Mouse (Mus musculus): Measurements from ENCODE around the gene Iqschfp.

Gene Iqschfp

DNA sequence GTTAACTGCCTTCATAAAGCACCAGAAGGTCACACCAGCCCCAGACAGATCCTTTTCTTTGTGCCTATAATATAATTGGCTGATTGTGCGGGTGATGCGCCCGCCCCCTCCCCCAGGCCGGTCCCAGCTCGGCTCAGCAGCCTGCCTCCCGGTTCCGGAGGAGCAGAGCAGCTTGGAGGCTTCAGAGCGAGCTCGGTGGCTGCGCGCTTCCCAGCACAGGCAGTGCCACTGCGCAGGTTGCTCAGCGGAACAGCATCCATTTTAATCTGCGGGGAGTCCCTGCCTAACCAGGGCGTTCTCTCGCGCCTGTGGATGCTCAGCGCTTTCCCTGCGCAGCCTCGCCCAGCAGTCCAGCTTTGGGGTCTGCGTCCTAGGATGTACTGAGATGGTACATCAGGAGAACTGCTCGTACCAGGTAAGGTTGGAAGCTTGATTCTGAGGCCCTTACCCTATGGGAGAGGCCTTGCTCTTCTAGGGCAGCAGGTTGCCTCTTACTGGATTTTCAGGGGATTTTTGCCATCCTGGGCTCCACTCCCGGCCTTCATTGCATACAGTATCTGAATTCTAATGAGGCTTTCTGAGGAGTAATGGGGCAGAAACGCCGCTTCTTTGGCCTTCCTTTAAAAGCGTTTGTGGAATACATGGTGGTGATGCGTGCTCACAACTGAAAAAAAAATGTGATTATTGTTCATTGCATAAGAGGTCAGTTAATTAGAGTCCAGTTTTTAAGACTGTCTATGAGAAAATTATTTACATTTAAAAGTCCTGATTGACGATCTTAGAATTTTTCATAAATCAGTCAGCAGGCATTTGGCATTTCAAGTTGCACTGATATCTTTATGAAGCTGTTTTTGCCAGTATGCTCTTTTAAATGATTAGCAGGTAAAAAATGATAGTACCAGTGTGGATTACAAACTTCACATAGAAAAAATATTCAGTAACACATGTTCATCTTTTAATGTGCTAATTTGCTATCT lies 680.5 kb downstream of the Iqschfp start:
- DNase-seq (ENCODE audit: low spot score), result no peak

DNA sequence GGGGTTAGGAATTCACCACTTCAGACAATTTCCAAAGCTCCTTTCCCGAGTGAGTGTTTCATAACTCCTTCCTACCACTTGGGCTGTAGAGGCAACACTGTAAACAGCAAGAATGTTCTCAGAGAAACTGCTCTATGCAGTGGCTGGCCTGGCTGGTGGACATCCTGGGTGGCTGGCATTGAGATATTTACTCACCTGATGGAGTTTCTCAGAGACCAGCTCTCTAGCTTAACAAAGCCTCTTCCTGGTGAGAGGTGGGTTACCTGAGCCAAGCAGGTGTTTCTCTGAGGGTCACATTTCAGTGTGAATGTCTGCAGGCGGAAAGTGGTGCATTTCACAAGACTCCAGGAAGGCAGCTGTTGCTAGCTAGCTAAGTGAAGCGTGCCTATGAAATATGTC lies 681.2 kb downstream of the Iqschfp start:
- no peak for DNase-seq (ENCODE audit: low spot score)

DNA sequence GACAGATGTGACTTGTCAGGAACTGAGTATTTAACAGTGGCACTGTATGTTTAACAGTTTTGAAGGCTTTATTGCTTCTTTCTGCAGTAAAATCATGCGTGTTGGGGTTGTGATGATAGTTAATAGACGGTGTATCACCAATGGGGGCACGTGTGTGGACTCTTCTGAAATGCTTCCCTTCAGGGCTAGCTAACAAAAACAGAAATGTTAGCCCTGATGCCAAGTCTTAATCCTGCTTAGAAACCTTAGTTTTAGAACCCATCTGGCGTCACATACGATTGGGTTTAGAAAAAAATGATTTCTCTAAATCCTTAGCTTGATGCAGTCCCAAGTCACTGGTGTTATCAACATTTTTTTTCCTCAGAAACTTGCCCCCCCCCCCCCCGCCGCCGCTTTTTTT lies 682.1 kb downstream of the Iqschfp start:
- no peak for DNase-seq (ENCODE audit: low spot score)

GRCm38 (mm10) chr3:68574565-68574964 lies 682.5 kb downstream of the Iqschfp start:
- no peak for DNase-seq (ENCODE audit: low spot score)

DNA sequence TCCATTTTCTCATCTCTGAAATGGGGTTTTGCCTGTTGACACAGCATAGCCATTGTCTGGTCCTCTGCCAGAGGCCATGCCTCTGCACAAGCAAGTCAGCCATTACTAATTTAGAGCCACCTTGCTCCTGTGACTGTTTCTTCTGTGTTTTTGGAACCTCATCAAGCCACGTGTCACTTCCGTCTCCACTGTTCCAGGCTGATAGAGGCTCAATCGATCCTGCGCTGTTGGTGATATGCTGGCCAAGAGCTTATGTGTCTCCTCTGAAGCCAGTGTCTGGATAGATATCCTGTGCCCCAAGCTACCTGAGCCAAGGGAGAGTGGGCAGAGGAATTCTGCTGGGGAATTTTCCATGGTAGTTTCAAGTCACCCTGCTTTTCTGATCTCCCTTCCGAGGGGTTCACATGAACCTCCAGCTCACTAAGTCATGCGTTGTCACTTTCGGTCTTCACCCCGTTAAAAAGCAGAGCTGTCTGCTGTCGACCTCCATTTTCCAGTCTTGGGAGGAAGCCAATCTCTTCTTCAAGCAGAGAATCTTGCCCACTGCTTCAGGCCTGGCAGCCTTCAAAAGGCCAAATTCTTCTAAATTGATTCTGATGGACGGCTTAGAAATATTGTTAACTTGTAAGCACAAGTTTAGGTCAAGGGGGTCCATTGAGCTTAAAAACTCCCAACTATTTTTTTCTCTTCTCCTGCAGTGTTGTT lies 683.8 kb downstream of the Iqschfp start:
- DNase-seq (ENCODE audit: low spot score), result no peak

DNA sequence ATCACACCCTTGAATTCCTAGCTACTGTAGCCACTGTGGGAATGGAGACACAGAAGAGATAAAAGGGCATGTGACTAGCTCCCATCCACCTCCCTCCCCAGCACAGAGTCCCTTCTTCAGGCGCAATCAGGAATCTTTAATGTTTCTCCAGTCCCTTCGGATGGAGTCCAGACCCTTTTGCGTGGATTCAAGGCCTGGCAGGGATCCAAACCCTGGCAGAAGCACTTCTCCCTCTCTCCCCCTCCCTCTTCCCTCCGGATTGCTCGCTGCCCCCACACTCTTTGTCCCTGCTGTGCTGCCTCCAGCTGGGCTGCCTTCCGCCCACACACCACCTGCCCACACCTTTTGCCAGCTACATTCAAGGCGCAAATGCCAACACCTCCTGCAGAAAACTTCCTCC lies 684.4 kb downstream of the Iqschfp start:
- DNase-seq (ENCODE audit: low spot score), result peak; percentile 66

DNA sequence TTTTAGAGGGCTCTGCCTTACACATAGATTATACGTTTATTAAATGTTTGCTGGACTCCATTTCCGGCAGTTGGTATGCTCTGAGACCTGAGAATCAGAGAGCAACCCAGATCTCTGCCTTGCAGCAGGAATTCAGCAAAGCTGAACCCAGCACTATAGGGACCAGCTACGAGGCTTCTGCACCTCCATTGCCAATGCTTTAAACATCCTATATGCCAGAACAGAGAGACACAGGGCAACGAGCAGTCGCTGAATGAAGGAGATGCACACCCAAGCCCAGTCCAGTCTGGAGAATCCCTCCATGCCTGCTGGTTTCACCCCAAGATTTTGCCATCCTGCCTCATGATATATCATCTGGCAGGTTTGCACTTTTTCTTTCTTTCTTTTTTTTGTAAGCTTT lies 684.9 kb downstream of the Iqschfp start:
- DNase-seq (ENCODE audit: low spot score), result no peak

DNA sequence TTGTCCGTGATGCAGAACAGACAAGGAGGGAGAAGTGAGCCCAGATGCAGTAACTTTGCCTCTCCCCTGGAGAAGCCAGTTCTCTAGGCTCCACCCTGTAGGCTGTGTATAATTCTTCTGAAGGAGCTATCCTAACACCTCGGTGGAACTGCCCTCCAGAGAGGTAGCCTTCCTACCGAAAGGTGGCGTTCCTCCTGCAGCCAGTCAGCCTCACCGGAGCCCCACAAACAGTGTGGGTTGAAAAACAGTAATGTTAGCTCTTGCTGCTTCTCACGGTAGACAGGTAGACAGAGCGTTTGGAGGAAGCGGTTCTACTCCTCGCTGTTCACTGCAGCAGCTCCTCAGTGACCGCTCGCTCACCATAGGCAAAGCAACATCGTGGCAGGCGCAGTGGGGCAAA lies 689.6 kb downstream of the Iqschfp start:
- no peak for DNase-seq (ENCODE audit: low spot score)

DNA sequence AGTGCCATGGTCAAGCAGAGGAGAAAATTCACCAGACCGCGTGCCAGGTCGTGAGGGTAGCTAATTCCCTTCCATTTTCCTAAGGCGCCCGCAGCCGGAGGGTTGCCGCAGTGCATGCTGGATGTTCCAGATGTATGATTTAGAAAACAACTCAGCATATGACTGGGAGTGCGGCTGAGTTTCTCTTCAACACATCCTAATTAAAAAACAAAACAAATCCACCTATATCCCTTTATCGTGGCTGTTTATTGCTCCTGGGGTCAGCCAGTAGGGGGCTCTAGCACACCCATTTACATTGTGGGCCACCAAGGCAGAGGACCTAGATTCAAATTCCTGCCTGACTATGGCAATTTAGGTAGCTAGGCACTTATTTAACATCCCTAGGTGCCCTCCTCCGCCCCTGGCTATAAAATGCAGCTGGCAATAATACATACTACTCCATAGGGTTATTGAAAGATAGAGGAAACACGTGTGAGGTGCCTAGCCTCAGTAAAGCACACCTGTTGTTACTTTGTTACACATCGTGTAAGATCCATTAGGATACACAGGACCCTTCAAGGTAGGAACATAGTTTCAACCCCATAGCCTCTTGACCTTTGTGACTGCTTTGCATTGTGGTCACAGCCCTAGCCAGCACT lies 690.2 kb downstream of the Iqschfp start:
- no peak for DNase-seq (ENCODE audit: low spot score)

DNA sequence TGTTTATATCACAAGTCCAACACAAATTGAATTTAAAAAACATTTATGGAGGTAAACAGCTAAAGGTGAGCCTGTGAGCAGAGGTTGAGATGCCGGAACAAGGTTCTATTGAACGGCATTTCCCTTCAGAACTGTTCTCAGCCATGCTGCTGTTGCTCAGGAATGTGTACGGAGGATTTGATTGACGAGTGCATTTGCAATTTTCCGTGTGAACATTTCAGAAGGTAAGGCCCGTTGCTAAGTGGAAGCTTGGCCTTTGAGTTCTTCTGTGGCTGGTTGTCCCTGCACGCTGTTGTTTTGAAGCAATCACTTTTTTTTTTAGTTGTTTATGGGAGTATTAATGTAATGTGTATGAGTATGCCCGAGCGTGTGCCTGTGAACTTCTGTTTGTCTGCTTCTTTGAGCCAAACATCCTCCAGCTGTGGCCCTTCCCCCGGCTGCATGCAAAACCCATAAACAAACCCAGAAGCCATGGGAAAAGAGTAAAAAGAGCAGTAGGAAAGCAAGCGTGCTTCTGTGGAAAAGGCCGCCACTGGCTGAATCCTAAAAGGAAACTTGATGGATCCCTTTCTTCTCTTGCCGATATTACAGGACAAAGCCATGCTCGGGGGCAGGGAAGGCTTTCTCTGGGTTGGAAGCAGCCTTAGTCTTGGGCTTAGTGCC lies 691.1 kb downstream of the Iqschfp start:
- DNase-seq (ENCODE audit: low spot score), result no peak

DNA sequence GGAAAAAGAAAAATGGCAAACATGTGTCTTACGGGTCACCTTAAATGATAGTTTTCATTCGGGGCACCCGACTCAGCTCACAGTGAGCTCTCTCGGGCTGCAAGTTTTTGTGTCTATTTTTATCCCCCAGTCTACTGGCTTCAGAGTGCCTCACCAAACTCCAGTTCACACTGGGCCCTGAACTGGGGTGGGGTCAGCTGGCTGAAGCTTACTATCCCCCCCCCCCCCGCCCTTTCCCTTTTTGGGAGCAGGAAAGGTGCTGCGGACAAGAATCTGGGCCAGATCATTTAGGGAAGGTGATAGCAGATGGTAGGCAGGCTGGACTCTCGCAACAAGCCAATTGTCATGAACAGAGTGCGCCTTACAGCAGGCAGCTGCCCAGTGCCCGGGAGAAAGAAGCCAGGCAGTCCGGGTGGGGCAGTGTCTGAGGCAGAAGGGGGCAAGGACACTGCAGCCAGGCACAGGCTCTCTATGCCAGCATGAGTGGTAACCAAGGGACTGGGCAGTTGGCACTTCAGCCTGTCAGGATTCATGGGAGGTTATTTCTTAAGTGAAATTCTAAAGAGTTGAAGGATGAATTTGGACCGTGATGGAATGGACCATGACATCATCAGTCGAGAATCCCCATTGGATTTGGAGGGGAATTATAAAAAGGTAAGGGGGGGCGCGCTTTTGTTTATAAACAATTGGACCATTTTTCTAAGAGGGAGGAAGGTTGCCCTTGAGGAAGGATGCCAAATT lies 691.9 kb downstream of the Iqschfp start:
- no peak for DNase-seq (ENCODE audit: low spot score)

DNA sequence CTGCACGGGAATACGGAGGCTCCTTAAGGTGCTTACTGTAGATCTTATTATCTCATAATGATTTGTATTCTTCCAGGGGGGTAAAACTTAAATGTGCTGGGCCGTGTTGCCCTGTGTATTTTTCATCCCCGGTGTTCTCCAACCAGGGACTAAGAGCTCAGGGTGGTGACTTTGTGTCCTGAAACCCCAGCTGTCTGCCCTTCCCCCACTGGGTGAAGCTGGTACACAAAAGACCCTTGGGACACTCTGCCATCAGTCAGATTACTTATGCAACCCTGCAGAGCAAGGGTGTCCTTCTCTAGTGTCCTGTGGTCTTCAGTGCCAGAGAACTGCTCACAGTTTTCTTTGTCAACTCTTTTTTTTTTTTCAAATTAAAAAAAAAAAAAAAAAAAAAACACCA lies 693.2 kb downstream of the Iqschfp start:
- no peak for DNase-seq (ENCODE audit: low spot score)

- no peak for DNase-seq (ENCODE audit: low spot score)
These were observed 694.6 kb downstream of the Iqschfp start for GRCm38 (mm10) chr3:68586646-68587064.

GRCm38 (mm10) chr3:68587567-68588245 lies 695.7 kb downstream of the Iqschfp start:
- DNase-seq (ENCODE audit: low spot score), result no peak

- DNase-seq (ENCODE audit: low spot score), result no peak
These were observed 697.3 kb downstream of the Iqschfp start for GRCm38 (mm10) chr3:68589220-68589840.

DNA sequence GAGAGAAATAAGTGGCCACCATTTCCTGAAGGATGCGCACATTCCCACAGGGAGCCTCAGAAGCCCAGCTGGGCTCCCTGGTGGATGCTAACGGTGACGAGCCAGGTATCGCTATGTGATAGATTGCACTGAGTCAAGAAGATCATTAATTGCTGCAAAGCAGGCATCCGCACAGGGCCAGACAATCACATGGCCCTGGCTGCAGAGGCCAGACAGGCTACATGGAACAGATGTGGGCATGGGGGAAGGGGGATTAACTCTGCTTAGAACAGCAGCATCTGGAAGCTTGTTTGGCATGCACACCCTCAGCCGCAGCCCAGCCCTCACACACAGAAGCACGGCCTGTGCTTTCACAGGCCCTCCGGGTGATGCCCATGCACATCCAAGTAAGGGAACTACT lies 698.4 kb downstream of the Iqschfp start:
- no peak for DNase-seq (ENCODE audit: low spot score)

- DNase-seq (ENCODE audit: low spot score), result no peak
These were observed 700.5 kb downstream of the Iqschfp start for GRCm38 (mm10) chr3:68592575-68592974.

DNA sequence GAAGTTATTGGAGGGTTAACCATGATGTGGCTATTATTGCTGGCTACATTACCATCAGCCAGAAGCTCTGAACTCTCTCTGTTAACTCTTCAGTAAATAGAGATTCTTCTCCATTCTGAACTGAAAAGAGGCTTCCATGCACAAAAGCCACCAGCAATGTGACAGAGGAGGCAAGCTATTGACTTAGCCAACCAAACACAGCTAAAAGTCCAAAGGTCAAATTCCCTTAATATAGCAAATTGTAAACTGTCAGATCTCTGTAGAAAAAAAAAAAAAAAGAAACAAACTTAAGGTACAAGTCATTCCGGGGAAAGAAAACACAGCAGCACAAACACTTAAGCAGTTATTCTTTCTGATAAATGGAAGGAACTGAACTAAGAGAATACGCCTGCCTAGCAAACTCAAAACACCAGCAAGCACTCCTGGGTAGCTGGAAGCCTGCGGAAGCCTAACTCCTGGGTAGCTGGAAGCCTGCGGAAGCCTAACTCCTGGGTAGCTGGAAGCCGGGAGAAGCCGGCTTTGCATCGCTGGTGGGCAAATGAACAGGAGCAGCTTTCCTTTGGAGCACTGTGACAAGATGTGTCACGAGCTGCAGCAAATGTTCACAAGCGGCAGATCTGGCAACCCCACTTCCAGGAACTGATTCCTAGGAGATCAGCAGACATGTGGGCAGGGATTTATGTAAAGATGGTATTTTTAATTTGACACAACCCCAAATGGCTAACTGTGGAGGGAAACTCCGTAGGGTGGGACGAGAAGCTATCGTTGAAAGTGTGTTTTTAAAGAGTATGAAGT lies 701.2 kb downstream of the Iqschfp start:
- no peak for DNase-seq (ENCODE audit: low spot score)

- no peak for DNase-seq (ENCODE audit: low spot score)
These were observed 703.4 kb downstream of the Iqschfp start for GRCm38 (mm10) chr3:68595316-68595925.
